Mouse (Mus musculus): ENCODE measurements around the gene Hrh1. TPM values are rescaled to one million over a fixed set of nuclear protein-coding genes. Genes with fewer than 3 reads are reported as not detected.

The Hrh1 gene
- polyA plus RNA-seq, 1 experiment from 2014 or later = 0.80 TPM

- no peaks in the 10 kb centered on the region for H3K36me3 ChIP-seq (ENCODE audit: control insufficient read depth, insufficient read depth, low read length)
- no peak overlapping the region for H3K4me2 ChIP-seq (ENCODE audit: low read length)
- no peak overlapping the region for H3K9ac ChIP-seq (replicated peaks; ENCODE audit: low read length)
- H3K4me3 ChIP-seq (replicated peaks; ENCODE audit: low read depth, low read length) = no peak overlapping the region
- ATAC-seq (ENCODE audit: low FRiP score, low TSS enrichment) (no peak), DNase-seq (no peak)
- 85% methylated on average over 3 of the region's 3 CpGs for WGBS
- H3K27me3 ChIP-seq (ENCODE audit: control insufficient read depth, insufficient read depth, low read length) = no peaks in the 10 kb centered on the region
- H3K9me3 ChIP-seq (ENCODE audit: control insufficient read depth, low read length) = no peaks in the 10 kb centered on the region
- no peak overlapping the region for H3K27ac ChIP-seq (replicated peaks; ENCODE audit: low read depth, low read length)
- no peaks in the 10 kb centered on the region for H3K4me1 ChIP-seq (ENCODE audit: control insufficient read depth, insufficient read depth, low read length)
Measured at GRCm38 (mm10) chr6:114457299-114457698, 59.6 kb downstream of the Hrh1 start.

GRCm38 (mm10) chr6:114458191-114458590 lies 60.5 kb downstream of the Hrh1 start:
- no peak overlapping the region for H3K4me3 ChIP-seq (replicated peaks; ENCODE audit: low read depth, low read length)
- H3K4me2 ChIP-seq (ENCODE audit: low read length) = no peak overlapping the region
- no peaks in the 10 kb centered on the region for H3K36me3 ChIP-seq (ENCODE audit: control insufficient read depth, insufficient read depth, low read length)
- no peaks in the 10 kb centered on the region for H3K4me1 ChIP-seq (ENCODE audit: control insufficient read depth, insufficient read depth, low read length)
- DNase-seq (no peak), ATAC-seq (ENCODE audit: low FRiP score, low TSS enrichment) (no peak)
- no peak overlapping the region for H3K9ac ChIP-seq (replicated peaks; ENCODE audit: low read length)
- no peaks in the 10 kb centered on the region for H3K27me3 ChIP-seq (ENCODE audit: control insufficient read depth, insufficient read depth, low read length)
- no peaks in the 10 kb centered on the region for H3K9me3 ChIP-seq (ENCODE audit: control insufficient read depth, low read length)
- H3K27ac ChIP-seq (replicated peaks; ENCODE audit: low read depth, low read length) = no peak overlapping the region
- WGBS = 82% methylated on average over 5 of the region's 5 CpGs

- no peaks in the 10 kb centered on the region for H3K9me3 ChIP-seq (ENCODE audit: control insufficient read depth, low read length)
- no peak overlapping the region for H3K4me3 ChIP-seq (replicated peaks; ENCODE audit: low read depth, low read length)
- ATAC-seq (ENCODE audit: low FRiP score, low TSS enrichment) (peak; percentile 58; the same call in 1 of the 2 replicates), DNase-seq (no peak)
- no peaks in the 10 kb centered on the region for H3K36me3 ChIP-seq (ENCODE audit: control insufficient read depth, insufficient read depth, low read length)
- H3K9ac ChIP-seq (replicated peaks; ENCODE audit: low read length) = no peak overlapping the region
- WGBS = 40% methylated on average over 2 of the region's 2 CpGs
- no peak overlapping the region for H3K4me2 ChIP-seq (ENCODE audit: low read length)
- H3K27me3 ChIP-seq (ENCODE audit: control insufficient read depth, insufficient read depth, low read length) = no peaks in the 10 kb centered on the region
- H3K27ac ChIP-seq (replicated peaks; ENCODE audit: low read depth, low read length) = no peak overlapping the region
- no peaks in the 10 kb centered on the region for H3K4me1 ChIP-seq (ENCODE audit: control insufficient read depth, insufficient read depth, low read length)
Measured at GRCm38 (mm10) chr6:114459969-114460368, 62.2 kb downstream of the Hrh1 start.

GRCm38 (mm10) chr6:114461536-114461935 lies 63.8 kb downstream of the Hrh1 start:
- DNase-seq (no peak), ATAC-seq (ENCODE audit: low FRiP score, low TSS enrichment) (no peak)
- Histone ChIP-seq H3K9me3 (ENCODE audit: control insufficient read depth, low read length) (no peaks in the 10 kb centered on the region), H3K4me2 (ENCODE audit: low read length) (no peak overlapping the region), H3K4me3 (replicated peaks; ENCODE audit: low read depth, low read length) (no peak overlapping the region), H3K36me3 (ENCODE audit: control insufficient read depth, insufficient read depth, low read length) (no peaks in the 10 kb centered on the region), H3K4me1 (ENCODE audit: control insufficient read depth, insufficient read depth, low read length) (no peaks in the 10 kb centered on the region), H3K9ac (replicated peaks; ENCODE audit: low read length) (no peak overlapping the region), H3K27ac (replicated peaks; ENCODE audit: low read depth, low read length) (no peak overlapping the region), H3K27me3 (ENCODE audit: control insufficient read depth, insufficient read depth, low read length) (no peaks in the 10 kb centered on the region)

GRCm38 (mm10) chr6:114462747-114463146 lies 65.0 kb downstream of the Hrh1 start:
- no peak overlapping the region for H3K4me3 ChIP-seq (replicated peaks; ENCODE audit: low read depth, low read length)

GRCm38 (mm10) chr6:114473541-114473940 lies 75.8 kb downstream of the Hrh1 start:
- no peaks in the 10 kb centered on the region for H3K9me3 ChIP-seq (ENCODE audit: control insufficient read depth, low read length)
- H3K4me1 ChIP-seq (ENCODE audit: control insufficient read depth, insufficient read depth, low read length) = peaks cover 4% of the 10 kb centered on the region; the same call in 1 of the 2 replicates
- no peak overlapping the region for H3K9ac ChIP-seq (replicated peaks; ENCODE audit: low read length)
- no peak overlapping the region for H3K4me3 ChIP-seq (replicated peaks; ENCODE audit: low read depth, low read length)
- 43% methylated on average over 5 of the region's 5 CpGs for WGBS
- no peak overlapping the region for H3K27ac ChIP-seq (replicated peaks; ENCODE audit: low read depth, low read length)
- DNase-seq (no peak), ATAC-seq (ENCODE audit: low FRiP score, low TSS enrichment) (no peak)
- no peaks in the 10 kb centered on the region for H3K27me3 ChIP-seq (ENCODE audit: control insufficient read depth, insufficient read depth, low read length)
- H3K4me2 ChIP-seq (ENCODE audit: low read length) = no peak overlapping the region
- H3K36me3 ChIP-seq (ENCODE audit: control insufficient read depth, insufficient read depth, low read length) = no peaks in the 10 kb centered on the region

More at GRCm38 (mm10) chr6:114462747-114463146, 65.0 kb downstream of the Hrh1 start:
- no peaks in the 10 kb centered on the region for H3K4me1 ChIP-seq (ENCODE audit: control insufficient read depth, insufficient read depth, low read length)
- H3K27ac ChIP-seq (replicated peaks; ENCODE audit: low read depth, low read length) = no peak overlapping the region
- H3K9me3 ChIP-seq (ENCODE audit: control insufficient read depth, low read length) = no peaks in the 10 kb centered on the region
- H3K36me3 ChIP-seq (ENCODE audit: control insufficient read depth, insufficient read depth, low read length) = no peaks in the 10 kb centered on the region
- no peaks in the 10 kb centered on the region for H3K27me3 ChIP-seq (ENCODE audit: control insufficient read depth, insufficient read depth, low read length)
- ATAC-seq (ENCODE audit: low FRiP score, low TSS enrichment) = no peak
- H3K9ac ChIP-seq (replicated peaks; ENCODE audit: low read length) = no peak overlapping the region
- H3K4me2 ChIP-seq (ENCODE audit: low read length) = no peak overlapping the region
- 26% methylated on average over 4 of the region's 4 CpGs for WGBS
- DNase-seq = peak; percentile 62

- ATAC-seq (ENCODE audit: low FRiP score, low TSS enrichment) = no peak
Measured at GRCm38 (mm10) chr6:114474059-114474458, 76.3 kb downstream of the Hrh1 start.

GRCm38 (mm10) chr6:114474911-114475310 lies 77.2 kb downstream of the Hrh1 start:
- Histone ChIP-seq H3K9me3 (ENCODE audit: control insufficient read depth, low read length) (no peaks in the 10 kb centered on the region), H3K27me3 (ENCODE audit: control insufficient read depth, insufficient read depth, low read length) (no peaks in the 10 kb centered on the region), H3K27ac (replicated peaks; ENCODE audit: low read depth, low read length) (no peak overlapping the region), H3K4me2 (ENCODE audit: low read length) (no peak overlapping the region), H3K4me1 (ENCODE audit: control insufficient read depth, insufficient read depth, low read length) (peaks cover 4% of the 10 kb centered on the region; the same call in 1 of the 2 replicates), H3K9ac (replicated peaks; ENCODE audit: low read length) (no peak overlapping the region), H3K36me3 (ENCODE audit: control insufficient read depth, insufficient read depth, low read length) (no peaks in the 10 kb centered on the region), H3K4me3 (replicated peaks; ENCODE audit: low read depth, low read length) (no peak overlapping the region)
- DNase-seq (no peak), ATAC-seq (ENCODE audit: low FRiP score, low TSS enrichment) (no peak)
- 85% methylated on average over 4 of the region's 4 CpGs for WGBS

More at GRCm38 (mm10) chr6:114474059-114474458, 76.3 kb downstream of the Hrh1 start:
- peaks cover 4% of the 10 kb centered on the region; the same call in 1 of the 2 replicates for H3K4me1 ChIP-seq (ENCODE audit: control insufficient read depth, insufficient read depth, low read length)
- H3K9ac ChIP-seq (replicated peaks; ENCODE audit: low read length) = no peak overlapping the region
- no peak for DNase-seq
- 88% methylated on average over 3 of the region's 3 CpGs for WGBS
- H3K27ac ChIP-seq (replicated peaks; ENCODE audit: low read depth, low read length) = no peak overlapping the region
- H3K4me2 ChIP-seq (ENCODE audit: low read length) = no peak overlapping the region
- H3K4me3 ChIP-seq (replicated peaks; ENCODE audit: low read depth, low read length) = no peak overlapping the region
- H3K27me3 ChIP-seq (ENCODE audit: control insufficient read depth, insufficient read depth, low read length) = no peaks in the 10 kb centered on the region
- no peaks in the 10 kb centered on the region for H3K36me3 ChIP-seq (ENCODE audit: control insufficient read depth, insufficient read depth, low read length)
- no peaks in the 10 kb centered on the region for H3K9me3 ChIP-seq (ENCODE audit: control insufficient read depth, low read length)

- DNase-seq = no peak
- 21% methylated on average over 4 of the region's 4 CpGs for WGBS
- H3K36me3 ChIP-seq (ENCODE audit: control insufficient read depth, insufficient read depth, low read length) = no peaks in the 10 kb centered on the region
Measured at GRCm38 (mm10) chr6:114478771-114479170, 81.0 kb downstream of the Hrh1 start.

More at GRCm38 (mm10) chr6:114478771-114479170, 81.0 kb downstream of the Hrh1 start:
- ATAC-seq (ENCODE audit: low FRiP score, low TSS enrichment) = no peak
- H3K27me3 ChIP-seq (ENCODE audit: control insufficient read depth, insufficient read depth, low read length) = no peaks in the 10 kb centered on the region
- H3K4me1 ChIP-seq (ENCODE audit: control insufficient read depth, insufficient read depth, low read length) = no peaks in the 10 kb centered on the region; the same call in 1 of the 2 replicates
- H3K4me2 ChIP-seq (ENCODE audit: low read length) = no peak overlapping the region
- no peak overlapping the region for H3K4me3 ChIP-seq (replicated peaks; ENCODE audit: low read depth, low read length)
- H3K9me3 ChIP-seq (ENCODE audit: control insufficient read depth, low read length) = no peaks in the 10 kb centered on the region
- no peak overlapping the region for H3K27ac ChIP-seq (replicated peaks; ENCODE audit: low read depth, low read length)
- H3K9ac ChIP-seq (replicated peaks; ENCODE audit: low read length) = no peak overlapping the region
